Mouse (Mus musculus) MN1 (cell line): ENCODE measurements around the gene Abcc4.
A peak's percentile ranks its signal among the peaks of the same experiment; 100 is the strongest.

Experiments
- DNase-seq: peaks from one replicate; pipeline ENCODE4 v3.0.0-alpha.2; 2016; ENCODE audit warnings: low spot score

The Abcc4 gene

GRCm38 (mm10) chr14:118705808-118706731 lies at the start of gene Abcc4:
Abcc4 (minus strand) TSS chr14:118706219.
- peak; percentile 67 for DNase-seq

GRCm38 (mm10) chr14:118751193-118751753 lies 45.3 kb upstream of the Abcc4 start:
- DNase-seq = no peak

GRCm38 (mm10) chr14:118750505-118751192 lies 44.6 kb upstream of the Abcc4 start:
- DNase-seq = no peak

DNA sequence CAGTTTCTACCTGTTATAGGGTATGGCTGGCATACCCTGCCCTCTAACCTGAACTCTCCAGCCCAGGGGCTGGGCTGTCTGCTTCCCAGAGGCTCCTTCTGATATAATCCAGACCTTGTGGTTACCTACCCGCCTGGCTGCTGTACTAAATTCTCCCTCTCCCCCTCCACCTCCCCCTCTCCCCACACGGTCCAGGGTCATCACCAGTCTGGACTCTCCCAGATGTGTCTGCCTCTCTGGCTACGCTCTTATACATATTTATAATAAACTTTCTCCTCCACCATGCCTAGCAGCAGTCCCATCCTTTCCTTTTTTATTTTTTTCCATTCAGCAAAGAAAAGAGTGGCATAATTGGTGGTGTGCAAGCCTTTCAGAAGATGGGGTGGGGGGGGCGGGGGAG lies 43.7 kb upstream of the Abcc4 start:
- DNase-seq = no peak

DNA sequence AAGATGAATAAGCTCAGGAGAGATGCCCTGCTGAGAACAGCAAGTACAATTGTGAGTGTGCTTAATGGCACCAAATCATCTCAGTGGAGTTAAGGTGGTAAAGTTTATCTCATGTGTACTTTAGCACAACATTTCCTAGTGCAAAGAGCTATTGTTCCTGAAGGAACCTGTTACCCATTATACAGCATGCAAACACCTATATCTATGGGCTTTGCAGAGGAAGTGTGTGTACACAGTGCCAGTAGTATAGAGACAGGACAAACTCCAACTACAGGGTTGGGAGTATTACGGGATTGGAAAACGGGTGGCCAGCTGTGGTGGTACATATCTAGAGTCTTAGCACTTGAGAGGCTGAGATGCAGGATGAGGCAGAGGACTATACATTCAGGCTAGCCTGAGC lies 43.0 kb upstream of the Abcc4 start:
- DNase-seq = no peak

GRCm38 (mm10) chr14:118742862-118743261 lies 36.8 kb upstream of the Abcc4 start:
- DNase-seq = no peak

DNA sequence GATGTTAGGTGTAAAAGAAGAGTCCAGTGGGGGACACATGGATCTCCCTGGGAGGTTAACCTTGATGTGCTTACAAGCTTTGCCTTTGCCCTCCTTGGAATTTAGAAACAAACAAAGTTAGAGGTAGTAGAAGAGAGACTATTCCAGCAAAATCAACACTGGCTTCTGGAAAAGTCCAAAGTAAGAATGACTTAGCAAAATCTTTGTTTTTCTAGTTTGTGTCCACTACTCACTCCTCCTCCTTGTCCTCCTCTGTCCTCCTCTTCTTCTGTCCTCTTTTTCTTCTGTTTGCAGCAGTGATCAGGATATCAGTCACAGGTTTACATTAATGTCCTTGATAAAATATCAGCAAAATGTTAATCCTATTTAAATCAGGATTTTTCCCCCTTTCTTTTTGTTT lies 35.8 kb upstream of the Abcc4 start:
- DNase-seq = no peak

- no peak for DNase-seq
Measured at GRCm38 (mm10) chr14:118737251-118737888, 31.4 kb upstream of the Abcc4 start.

GRCm38 (mm10) chr14:118735114-118735513 lies 29.1 kb upstream of the Abcc4 start:
- DNase-seq = peak; percentile 34

DNA sequence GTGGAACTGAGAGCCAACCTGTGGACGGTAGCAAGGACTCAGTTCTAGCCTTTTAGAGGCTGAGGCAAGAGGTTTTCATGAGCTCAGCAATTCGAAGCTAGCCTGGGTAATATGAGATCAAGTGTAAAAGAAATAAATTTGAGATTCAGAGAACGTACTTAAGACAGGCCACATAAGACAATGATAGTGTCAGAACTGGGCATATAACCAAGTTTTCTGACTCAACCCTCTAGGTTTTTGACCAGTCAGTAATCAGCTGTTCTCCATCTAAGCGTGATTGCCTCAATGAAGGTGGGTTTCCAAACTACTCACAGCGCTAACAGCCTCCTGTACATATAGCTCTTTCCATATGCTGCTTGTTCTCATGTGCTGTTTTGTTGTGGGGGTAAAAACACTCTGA lies 27.1 kb upstream of the Abcc4 start:
- no peak for DNase-seq

DNA sequence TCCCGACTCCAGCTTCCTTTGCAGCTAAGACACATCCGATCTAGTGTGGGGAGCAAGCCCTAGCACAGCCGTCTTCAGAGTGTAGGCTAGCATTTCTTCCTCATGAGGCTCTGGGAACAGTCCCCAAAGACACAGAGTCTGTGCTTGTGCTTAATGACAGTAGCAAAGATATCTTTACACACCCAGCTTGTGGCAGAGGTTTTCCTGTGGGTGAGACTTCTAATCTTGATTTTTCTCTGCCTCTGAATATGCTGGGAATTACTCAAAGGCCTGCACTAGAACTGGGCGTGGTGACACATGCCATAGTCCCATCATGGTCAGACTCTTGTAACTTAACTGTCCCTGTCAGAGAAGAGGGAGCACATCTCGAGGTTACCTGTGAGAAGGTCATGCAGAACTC lies 24.6 kb upstream of the Abcc4 start:
- DNase-seq = no peak

- DNase-seq = no peak
Measured at GRCm38 (mm10) chr14:118725467-118725866, 19.4 kb upstream of the Abcc4 start.

- DNase-seq = no peak
Measured at GRCm38 (mm10) chr14:118723920-118724693, 18.1 kb upstream of the Abcc4 start.

DNA sequence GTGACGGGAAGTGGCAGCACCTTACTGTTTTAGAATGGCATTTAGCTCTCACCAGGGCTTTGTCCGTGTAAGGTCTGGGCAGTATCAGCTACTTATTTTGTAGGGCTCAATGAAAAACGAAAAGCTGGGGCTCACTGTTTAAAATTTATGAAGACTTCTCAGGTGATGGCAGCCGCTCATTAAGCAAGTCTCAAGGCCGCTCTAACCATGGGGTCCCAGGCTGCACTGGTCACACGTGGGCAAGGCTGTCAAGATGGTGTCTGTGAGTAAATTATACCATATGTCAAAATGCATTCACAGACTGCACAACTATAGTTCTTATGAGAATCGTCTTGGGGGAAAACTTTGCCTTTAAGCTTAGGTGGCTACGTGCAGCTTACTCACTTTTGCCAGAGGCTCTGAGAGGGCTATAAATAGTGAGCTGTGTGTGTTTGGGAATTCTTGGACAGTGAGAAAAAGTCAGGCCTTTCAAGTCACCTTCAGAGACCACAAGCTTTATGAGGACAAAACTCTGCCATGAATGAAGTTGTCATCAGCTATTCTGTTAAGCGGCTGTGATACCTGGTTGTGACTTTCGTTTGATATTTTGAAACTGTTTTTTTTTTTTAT lies 13.7 kb upstream of the Abcc4 start:
- DNase-seq = no peak

- DNase-seq = no peak
Measured at GRCm38 (mm10) chr14:118718576-118718975, 12.6 kb upstream of the Abcc4 start.

- DNase-seq = no peak
Measured at GRCm38 (mm10) chr14:118716372-118717312, 10.6 kb upstream of the Abcc4 start.

DNA sequence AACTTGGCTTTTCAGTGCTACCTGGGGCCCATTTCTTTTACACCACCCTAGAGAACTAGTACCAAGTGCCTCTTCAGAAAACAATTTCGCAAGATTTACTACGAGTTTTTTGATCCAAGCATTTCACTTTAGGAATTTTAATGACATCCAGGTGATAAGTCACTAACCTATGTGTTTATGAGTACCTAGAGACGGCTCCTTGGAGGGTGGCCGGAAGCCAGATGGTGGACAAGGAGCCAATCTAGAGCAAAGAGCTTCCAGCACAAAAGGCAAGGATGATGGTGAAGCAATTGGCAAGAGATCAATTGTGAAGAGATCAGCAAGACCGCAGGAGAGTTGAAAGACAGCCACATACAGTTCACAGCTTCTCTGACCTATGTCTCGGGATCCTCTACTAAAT lies 8.7 kb upstream of the Abcc4 start:
- no peak for DNase-seq

GRCm38 (mm10) chr14:118714320-118714719 lies 8.3 kb upstream of the Abcc4 start:
- no peak for DNase-seq

- no peak for DNase-seq
Measured at GRCm38 (mm10) chr14:118713869-118714268, 7.8 kb upstream of the Abcc4 start.

- DNase-seq = peak; percentile 14
Measured at GRCm38 (mm10) chr14:118713408-118713807, 7.4 kb upstream of the Abcc4 start.
